Mouse (Mus musculus): ENCODE results near the gene Pdcd2l. TPM values are rescaled to one million over a fixed set of nuclear protein-coding genes. Genes with fewer than 3 reads are reported as not detected.
A peak's percentile ranks its signal among the peaks of the same experiment; 100 is the strongest.

Pdcd2l gene
- total RNA-seq (2017) = 40.1 and 55.1 TPM in 2 replicates

DNA sequence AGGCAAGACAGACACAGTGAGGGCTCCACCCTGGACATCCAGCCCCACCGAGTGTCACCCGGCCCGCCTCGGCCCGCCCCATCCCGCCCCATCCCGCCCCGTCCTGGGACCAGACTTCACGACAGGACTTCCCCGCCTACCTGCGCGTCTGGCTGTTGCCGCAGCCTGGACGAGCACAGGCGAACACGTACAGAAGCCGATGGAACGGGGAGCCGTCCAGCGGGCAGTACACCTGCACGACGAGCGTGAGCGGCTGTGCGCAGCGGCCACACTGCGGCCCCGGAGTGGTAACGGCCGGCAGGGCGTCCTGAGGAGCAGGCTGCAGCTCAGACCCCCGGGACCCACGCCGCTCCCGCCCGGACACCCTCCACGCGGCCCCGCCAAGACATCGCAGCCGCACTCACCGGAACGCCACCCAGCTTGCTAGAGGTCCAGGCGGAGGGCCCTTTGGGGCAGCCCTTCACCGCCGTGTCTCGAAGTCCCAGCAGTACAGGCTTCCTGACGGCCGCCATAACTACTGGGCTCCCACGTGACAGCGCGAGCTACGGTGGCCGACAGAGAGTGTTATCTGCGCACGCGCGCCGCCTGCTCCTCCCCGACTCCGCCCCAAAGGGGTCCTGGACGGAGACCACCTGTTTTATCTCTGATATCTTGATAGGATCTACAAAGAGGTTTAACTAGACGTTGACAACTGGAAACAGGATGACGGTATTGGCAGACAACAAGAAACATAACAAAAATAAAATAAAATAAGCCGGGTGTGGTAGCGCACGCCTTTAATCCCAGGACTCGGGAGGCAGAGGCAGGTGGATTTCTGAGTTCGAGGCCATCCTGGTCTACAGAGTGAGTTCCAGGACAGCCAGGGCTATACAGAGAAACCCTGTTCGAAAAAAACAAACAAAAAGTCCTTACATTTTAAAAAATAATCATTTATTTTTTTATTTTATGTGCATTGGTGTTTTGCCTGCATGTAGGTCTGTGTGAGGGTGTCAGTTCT, at the start of gene Pdcd2l:
Gene Pdcd2l (minus strand): TSS at position 530 of the 997 bp plus-strand sequence.
- ATAC-seq (replicated peaks; ENCODE audit: low read depth, poor library complexity, severe bottlenecking) = peak; percentile 91

GRCm38 (mm10) chr7:34242176-34242575, 45.7 kb upstream of the Pdcd2l start:
- no peak for ATAC-seq (replicated peaks; ENCODE audit: low read depth, poor library complexity, severe bottlenecking)

GRCm38 (mm10) chr7:34238086-34238485, 41.6 kb upstream of the Pdcd2l start:
- no peak for ATAC-seq (replicated peaks; ENCODE audit: low read depth, poor library complexity, severe bottlenecking)

DNA sequence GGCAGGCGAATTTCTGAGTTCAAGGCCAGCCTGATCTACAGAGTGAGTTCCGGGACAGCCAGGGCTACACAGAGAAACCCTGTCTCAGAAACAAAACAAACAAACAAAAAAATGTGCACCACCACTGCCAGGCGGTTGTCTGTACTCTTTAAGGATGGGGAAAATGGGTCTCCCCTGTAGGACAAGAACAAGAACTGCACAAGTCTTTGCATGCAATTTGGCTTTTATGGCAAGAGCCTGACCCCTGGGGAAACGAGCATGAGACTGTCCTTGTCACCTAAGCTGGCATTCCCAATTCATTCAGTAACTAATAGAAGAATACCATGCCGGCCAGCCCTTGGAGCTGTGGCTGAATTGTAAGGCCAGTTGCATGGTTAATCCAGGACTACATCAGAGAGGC, 39.1 kb upstream of the Pdcd2l start:
- ATAC-seq (replicated peaks; ENCODE audit: low read depth, poor library complexity, severe bottlenecking) = no peak

- ATAC-seq (replicated peaks; ENCODE audit: low read depth, poor library complexity, severe bottlenecking) = no peak
Observed at GRCm38 (mm10) chr7:34234610-34235561, 38.4 kb upstream of the Pdcd2l start.

DNA sequence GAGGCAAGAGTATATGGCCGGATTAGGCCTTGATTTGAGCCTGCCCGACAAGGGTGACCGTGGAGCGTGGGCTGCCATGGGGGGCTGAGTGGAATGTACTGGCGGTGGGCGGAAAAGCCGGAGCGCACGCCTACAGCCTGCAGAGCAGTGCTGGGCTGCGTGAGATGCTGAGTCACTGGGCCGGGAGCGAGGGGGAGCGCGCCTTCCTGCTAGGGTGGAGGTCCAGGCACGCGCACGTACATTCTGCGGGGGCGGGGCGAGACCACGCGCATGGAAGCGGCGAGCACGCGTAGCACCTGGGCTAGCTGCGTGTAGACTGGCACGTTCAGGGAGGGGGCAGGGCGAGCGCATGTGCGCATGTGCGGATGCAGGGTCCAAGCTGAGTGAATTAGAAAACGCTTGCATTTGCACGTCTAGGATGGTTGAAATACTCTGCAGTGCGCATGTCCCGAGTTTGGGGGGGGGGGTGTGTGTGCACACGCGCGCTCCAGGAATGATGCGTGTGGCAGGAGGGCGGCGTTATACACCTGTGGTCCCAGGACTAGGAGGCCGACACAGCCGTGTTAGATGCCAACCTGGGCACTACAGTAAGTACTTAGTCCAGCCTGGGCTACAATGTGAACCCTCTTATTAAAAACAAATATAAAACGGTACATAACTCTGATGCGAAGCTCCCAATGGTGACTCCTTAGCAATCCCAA, 37.6 kb upstream of the Pdcd2l start:
- ATAC-seq (replicated peaks; ENCODE audit: low read depth, poor library complexity, severe bottlenecking) = peak; percentile 86

- ATAC-seq (replicated peaks; ENCODE audit: low read depth, poor library complexity, severe bottlenecking) = no peak
Observed at GRCm38 (mm10) chr7:34232785-34233725, 36.6 kb upstream of the Pdcd2l start.

DNA sequence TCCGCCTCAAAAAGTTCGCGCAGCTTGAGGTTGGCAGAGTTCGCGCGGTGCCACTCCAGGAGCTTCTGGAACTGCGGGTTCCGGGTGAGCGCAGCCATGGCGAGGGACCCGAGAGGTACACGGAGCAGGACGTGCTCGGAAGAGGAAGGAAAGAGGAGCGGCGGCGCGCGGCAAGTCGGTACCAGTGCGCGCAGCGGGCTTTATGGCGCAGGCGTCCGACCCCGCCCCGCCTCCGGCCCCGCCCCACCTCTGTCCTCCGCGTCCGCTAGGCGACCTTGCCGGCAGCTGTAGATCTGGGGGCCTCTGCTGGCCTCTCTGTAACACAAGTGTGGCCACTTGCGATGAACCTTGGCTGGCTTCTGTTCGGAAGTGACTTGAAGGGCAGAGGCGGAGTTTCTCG, 33.7 kb upstream of the Pdcd2l start, which contains the start of gene Gpi1:
Gene Gpi1 (minus strand): TSS at position 221 of the 400 bp plus-strand sequence.
- peak; percentile 59 for ATAC-seq (replicated peaks; ENCODE audit: low read depth, poor library complexity, severe bottlenecking)

DNA sequence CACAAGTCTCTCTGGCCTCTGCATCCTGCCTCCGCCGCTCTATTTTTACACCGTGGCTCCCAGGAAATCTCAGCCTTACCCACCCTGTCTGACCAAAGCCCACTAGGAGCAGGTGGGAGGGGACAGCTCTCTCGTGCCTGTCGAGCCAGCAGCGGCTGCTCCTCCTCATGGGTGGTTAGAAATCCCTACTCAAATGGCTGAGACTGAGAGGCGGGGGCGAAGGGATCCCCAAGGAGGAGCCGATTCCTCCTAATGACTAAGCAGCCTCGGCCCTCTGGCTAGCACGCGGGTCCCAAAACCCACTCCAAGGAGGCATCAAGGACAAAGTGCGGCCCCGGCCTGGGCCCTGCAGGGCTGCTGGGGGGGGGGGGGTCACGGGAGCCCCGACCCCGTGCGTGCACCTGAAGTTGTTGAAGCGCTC, 33.2 kb upstream of the Pdcd2l start:
- 0 out of 2 replicates have a peak, but pooled peaks have one; percentile 0 for ATAC-seq (replicated peaks; ENCODE audit: low read depth, poor library complexity, severe bottlenecking)

DNA sequence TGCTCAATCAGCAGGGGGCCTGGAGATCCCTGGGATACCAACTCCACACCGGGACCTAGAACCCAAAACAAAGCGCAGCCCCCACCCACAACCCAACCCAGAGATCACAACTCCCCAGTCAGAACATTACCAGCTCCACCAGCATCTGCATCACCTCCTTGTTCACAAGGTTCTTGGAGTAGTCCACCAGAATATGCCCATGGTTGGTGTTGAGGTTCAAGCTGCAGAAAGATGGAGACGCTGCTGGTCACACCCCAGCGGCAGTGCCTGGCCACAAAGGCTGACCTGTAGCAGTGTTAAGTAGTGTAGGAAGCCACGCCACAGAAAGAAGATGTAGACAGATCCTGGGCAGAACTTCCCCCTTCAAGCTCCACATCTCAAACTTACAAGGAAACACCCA, 32.7 kb upstream of the Pdcd2l start:
- ATAC-seq (replicated peaks; ENCODE audit: low read depth, poor library complexity, severe bottlenecking) = no peak

- peak; percentile 7; the same call in 1 of the 2 replicates for ATAC-seq (replicated peaks; ENCODE audit: low read depth, poor library complexity, severe bottlenecking)
Observed at GRCm38 (mm10) chr7:34228641-34229040, 32.2 kb upstream of the Pdcd2l start.

DNA sequence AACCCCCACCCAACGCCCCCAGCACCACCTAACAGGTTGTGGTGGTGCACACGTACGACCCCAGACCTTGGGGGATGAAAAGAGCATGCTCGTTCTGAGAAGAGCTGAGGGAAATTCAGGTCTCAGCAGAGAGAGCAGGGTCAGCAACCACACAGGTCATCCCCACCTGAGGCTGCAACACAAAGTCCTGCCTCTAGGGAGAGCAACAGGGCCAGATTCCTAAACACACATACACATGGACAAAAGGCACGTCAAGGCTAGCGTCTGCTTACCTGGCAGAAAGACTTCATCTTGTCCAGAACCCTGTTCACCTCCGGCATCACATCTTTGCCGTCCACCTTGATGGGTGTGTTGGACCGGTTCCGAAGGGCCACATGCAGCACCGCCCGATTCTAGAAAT, 30.4 kb upstream of the Pdcd2l start:
- no peak for ATAC-seq (replicated peaks; ENCODE audit: low read depth, poor library complexity, severe bottlenecking)

DNA sequence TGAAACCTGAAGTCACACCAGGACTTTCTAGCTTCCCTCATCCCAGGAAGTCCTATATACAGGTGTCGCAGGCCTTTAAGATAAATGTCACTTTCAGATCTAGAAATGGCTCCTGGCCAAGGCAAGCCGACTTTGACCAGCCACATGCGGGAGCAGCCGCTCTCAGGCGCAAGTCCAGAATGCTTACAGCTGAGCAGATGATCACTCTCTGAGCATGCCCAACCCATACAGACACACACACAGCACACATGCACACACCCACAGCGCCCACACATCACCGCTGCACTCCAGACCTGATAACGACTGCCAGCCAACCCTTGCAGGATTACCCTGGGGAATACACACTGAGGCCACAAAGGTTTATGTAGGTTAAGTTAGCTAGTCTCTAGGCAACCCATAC, 29.6 kb upstream of the Pdcd2l start:
- no peak for ATAC-seq (replicated peaks; ENCODE audit: low read depth, poor library complexity, severe bottlenecking)

DNA sequence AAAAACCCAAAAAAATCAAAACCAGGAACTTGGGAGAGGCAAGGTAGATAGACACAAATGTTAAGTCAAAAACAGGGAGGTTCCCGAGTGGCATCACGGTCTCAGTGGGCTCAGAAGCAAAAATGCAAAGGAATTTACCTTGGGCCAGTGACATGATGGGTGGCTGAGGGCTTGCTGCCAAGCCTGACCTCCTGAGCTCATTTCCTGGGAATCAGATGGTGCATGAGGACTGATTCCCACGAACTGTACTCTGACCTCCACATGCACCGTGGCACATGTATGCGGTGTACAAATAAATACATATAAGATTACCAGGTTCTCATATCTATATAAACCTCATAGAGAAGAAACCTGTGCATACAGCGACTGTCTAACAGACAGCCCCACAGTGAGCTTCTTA, 27.8 kb upstream of the Pdcd2l start:
- no peak for ATAC-seq (replicated peaks; ENCODE audit: low read depth, poor library complexity, severe bottlenecking)

DNA sequence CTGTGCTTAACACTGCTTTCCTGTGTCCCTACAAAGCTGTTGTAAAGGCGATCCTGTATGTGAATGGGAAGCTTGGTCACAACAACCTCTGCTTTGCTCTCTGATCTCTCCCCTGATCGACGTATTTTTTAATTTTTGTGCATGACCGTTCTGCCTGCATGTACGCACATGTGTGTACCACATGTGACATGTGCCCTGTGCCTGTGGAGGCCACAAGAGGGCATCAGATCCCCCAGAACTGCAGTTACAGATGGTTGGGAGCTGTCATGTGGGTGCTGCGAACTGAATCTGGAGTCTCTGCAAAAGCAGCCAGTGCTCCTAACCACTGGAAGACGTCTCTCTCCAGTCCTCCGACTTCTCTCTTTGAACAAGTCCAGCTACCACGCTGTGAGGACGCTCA, 25.9 kb upstream of the Pdcd2l start:
- no peak for ATAC-seq (replicated peaks; ENCODE audit: low read depth, poor library complexity, severe bottlenecking)

- ATAC-seq (replicated peaks; ENCODE audit: low read depth, poor library complexity, severe bottlenecking) = no peak
Observed at GRCm38 (mm10) chr7:34221594-34222250, 25.3 kb upstream of the Pdcd2l start.

GRCm38 (mm10) chr7:34218496-34218895, 22.0 kb upstream of the Pdcd2l start:
- no peak for ATAC-seq (replicated peaks; ENCODE audit: low read depth, poor library complexity, severe bottlenecking)

- no peak for ATAC-seq (replicated peaks; ENCODE audit: low read depth, poor library complexity, severe bottlenecking)
Observed at GRCm38 (mm10) chr7:34216474-34216873, 20.0 kb upstream of the Pdcd2l start.
